Mouse (Mus musculus): ENCODE data around the gene Hdgfl3.

DNA sequence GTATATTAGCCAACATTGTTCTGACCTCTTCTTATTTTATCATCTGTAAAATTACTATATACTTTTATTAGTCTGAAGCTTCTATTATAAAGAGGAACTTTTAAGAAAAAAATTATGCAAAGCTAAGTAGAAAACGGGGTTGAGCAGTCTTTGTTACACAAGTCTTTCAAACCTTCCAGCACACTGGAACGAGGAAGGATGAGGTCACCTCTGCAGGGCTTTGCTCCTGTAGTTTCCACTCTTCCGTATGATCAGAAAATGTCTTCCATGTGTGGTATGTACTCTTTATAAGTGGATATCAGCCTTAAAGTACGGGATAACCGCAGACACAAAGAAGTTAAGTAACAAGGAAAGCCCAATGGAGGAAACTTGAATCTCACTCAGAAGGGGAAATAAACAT is 98.8 kb downstream of the Hdgfl3 start:
- TF ChIP-seq CTCF (IDR thresholded peaks at IDR 0.05; ENCODE audit: borderline replicate concordance, insufficient read depth, low read length) (no peak), POLR2A (IDR thresholded peaks at IDR 0.05; ENCODE audit: low read depth, low read length) (no peak)

Measured in embryonic fibroblast, embryonic 13.5 days (primary cell).